Mouse (Mus musculus) left cerebral cortex, adult 2 months (tissue): Measurements from ENCODE around the gene Cadm3. TPM values are rescaled to one million over a fixed set of nuclear protein-coding genes. Genes with fewer than 3 reads are reported as not detected.

Experiments
- DNase-seq, 2 experiments: peaks; one replicate each; pipeline ENCODE4 v3.0.0; 2021 to 2022; ENCODE audit warnings: low spot score in 2 of 2, mixed read lengths in 1 of 2; ENCODE audit errors: extremely low spot score in 1 of 2
- H3K27ac ChIP-seq: fragments of 200-600 bp; 2 replicates; pipeline ENCODE4 v1.8.1; 2022
- H3K4me3 ChIP-seq: fragments of 200-600 bp; 2 replicates; pipeline ENCODE4 v1.8.1; 2022
- CTCF ChIP-seq: fragments of 200-600 bp; IDR thresholded peaks from 2 replicates; pipeline ENCODE4 v1.8.1; 2022; ENCODE audit warnings: antibody characterized with exemption, mild to moderate bottlenecking, moderate library complexity
- intact Hi-C: fragments of 180-260 bp; cut with DNase I; formaldehyde crosslinking; loops from one replicate; pipeline ENCODE4 v1.15.1; 2025
- total RNA-seq, 2 experiments: library from RNA; stranded (reverse); gene quantifications; 2 replicates each; pipeline ENCODE4 v1.2.3; 2021

Cadm3 gene
- total RNA-seq, 2 experiments from 2014 or later = 437 to 438 TPM

DNA sequence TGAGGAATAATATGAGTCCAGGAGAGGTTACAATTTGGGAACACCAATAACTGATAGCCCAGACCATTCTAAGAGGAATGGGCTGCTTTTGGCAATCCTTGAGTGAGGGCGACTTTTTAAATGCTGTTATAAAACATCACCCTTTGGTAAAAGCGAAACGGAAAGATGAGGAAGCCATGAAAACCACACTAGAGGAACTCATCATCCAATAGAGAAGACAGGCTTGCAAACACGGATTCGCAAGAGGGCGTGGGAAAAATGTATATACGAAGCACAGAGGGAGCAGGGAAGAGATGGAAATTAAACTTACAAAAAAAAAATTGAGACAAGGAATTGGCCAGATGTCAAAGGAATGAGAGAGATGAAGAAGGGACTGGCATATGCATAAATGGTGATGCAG lies 6.5 kb upstream of the Cadm3 start:
- TF ChIP-seq CTCF = no peak
- no peak for DNase-seq
- no peak overlapping the region for H3K27ac ChIP-seq
- no peak overlapping the region for H3K4me3 ChIP-seq
- intact Hi-C loops = no loop called here

DNA sequence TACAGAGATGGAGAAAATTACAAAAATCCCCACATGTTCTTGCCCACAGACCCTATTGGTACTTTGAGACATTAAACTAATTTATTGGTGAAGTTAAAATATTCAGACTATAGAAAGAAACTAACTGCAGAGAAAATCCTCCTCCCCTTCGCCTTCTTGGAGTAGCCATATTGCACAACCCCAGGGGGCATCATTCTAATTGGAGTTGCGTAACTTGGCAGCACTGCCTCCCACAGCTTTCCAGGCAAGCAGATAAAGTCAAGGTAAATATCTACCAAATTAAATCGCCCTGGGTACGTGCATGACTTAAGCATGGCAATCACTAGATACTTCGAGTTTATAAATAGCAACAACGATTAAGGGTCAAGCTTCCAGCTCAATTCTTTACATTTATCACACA lies 4.1 kb upstream of the Cadm3 start:
- Histone ChIP-seq H3K27ac (no peak overlapping the region), H3K4me3 (no peak overlapping the region)
- TF ChIP-seq CTCF = no peak
- no peak for DNase-seq
- intact Hi-C loops = no loop called here

DNA sequence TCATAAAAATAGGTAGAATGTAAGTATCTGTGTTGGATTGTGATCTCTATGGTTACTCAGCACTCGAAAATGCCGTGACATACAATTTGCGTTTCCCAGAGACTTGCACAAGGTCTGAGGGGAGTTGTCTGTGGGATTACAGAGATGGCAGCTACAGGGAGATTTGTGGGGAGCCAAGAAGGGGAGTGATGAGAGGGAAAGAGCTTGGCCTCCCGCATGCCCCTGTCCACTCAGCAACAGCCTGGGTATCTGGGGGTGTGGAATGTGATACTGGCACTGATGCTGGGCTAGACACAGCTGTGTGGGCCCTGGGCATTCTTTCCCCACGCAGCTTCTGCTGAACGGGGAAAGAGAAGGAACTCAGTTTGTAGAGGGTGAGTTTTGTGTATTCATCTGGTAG lies 3.0 kb upstream of the Cadm3 start:
- intact Hi-C loops = no loop called here
- no peak for DNase-seq

GRCm38 (mm10) chr1:173369611-173370010 lies 2.1 kb upstream of the Cadm3 start:
- H3K4me3 ChIP-seq = no peak overlapping the region
- H3K27ac ChIP-seq = no peak overlapping the region
- DNase-seq = no peak
- no peak for TF ChIP-seq CTCF
- intact Hi-C loops = loop anchor here (10.0 kb wide), 1 partner anchor 615 kb away; no protein-coding TSS in a partner anchor

More for the DNA sequence above, 3.0 kb upstream of the Cadm3 start:
- H3K4me3 ChIP-seq = no peak overlapping the region
- no peak overlapping the region for H3K27ac ChIP-seq
- no peak for TF ChIP-seq CTCF

- peak overlapping the region; percentile 59 for H3K4me3 ChIP-seq
- peak overlapping the region; percentile 93 for H3K27ac ChIP-seq
- TF ChIP-seq CTCF = no peak
- intact Hi-C loops = loop anchor here (1.0 to 10.0 kb wide), 4 partner anchors 10 to 612 kb away; no protein-coding TSS in a partner anchor
- peak; percentile 50 to 58 for DNase-seq
These were observed 667 bp downstream of the Cadm3 start for GRCm38 (mm10) chr1:173366701-173367355.

DNA sequence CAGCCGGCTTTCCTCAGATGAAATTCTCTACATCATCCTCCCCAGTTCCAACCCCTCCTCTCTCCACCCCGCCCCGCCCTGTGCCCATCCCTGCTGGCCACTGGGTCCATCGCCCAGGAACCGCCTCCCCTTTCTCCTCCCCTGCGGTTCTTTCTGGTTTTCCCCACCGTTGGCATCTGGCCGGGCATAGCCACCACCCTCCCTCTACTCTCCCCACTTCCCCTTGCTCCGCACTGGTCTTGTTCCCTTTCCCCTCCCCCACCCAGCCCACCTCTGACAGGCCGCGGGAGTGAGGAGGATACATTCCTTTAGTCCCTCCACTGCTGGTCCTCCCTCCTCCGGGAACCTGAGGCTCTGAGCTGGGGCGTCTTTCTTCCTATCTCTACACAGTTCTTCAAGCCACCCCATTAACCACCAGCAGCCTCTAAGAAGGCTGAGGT lies 1.5 kb downstream of the Cadm3 start:
- Histone ChIP-seq H3K27ac (peak overlapping the region; percentile 93), H3K4me3 (peak overlapping the region; percentile 59)
- TF ChIP-seq CTCF = no peak
- DNase-seq = peak; percentile 21 to 40
- intact Hi-C loops = loop anchor here (10.0 kb wide), 1 partner anchor 611 kb away; no protein-coding TSS in a partner anchor

DNA sequence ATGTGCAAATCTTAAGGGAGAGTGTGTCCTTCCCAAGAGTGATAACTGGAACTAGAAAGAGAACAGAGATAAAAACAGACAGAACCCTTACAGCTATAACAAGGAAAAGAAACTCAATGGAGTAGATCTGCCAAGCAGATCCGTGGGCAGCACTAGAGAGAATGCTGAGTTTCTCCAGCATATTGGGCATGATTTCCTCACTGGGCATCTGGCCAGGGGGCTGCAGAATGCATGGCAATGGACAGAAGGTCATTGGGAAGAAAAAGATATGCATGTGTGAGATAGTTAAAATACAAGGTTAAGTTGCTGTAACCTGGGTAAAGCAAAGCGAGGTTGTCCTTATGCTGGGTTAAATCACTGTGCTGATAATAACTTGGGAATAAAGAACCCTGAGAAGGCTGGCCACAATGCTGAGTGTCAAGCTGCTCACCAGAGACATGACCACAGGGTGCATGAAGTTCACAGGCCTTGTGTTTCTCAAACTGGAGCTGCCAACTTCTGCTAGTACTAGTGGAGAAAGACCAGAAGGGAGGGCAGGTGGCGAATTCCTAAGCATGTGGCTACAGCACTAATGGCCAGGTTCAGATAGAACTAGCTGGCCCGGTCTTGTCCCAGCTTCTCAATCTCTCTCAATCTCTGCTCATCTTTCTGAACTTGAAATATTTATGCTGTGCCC lies 3.2 kb downstream of the Cadm3 start:
- intact Hi-C loops = loop anchor here (10.0 kb wide), 1 partner anchor 609 kb away; no protein-coding TSS in a partner anchor
- Histone ChIP-seq H3K27ac (no peak overlapping the region), H3K4me3 (peak overlapping the region; percentile 3; the same call in 1 of the 2 replicates)
- TF ChIP-seq CTCF = no peak
- no peak for DNase-seq

- intact Hi-C loops = loop anchor here (10.0 kb wide), 1 partner anchor 609 kb away; no protein-coding TSS in a partner anchor
- DNase-seq = no peak
- no peak for TF ChIP-seq CTCF
- Histone ChIP-seq H3K4me3 (peak overlapping the region; percentile 3; the same call in 1 of the 2 replicates), H3K27ac (no peak overlapping the region)
These were observed 4.1 kb downstream of the Cadm3 start for GRCm38 (mm10) chr1:173363436-173363835.

- H3K4me3 ChIP-seq = no peak overlapping the region
- no peak overlapping the region for H3K27ac ChIP-seq
- no peak for DNase-seq
- intact Hi-C loops = loop anchor here (10.0 kb wide), 1 partner anchor 607 kb away; no protein-coding TSS in a partner anchor
- TF ChIP-seq CTCF = no peak
These were observed 5.8 kb downstream of the Cadm3 start for GRCm38 (mm10) chr1:173361651-173362050.

DNA sequence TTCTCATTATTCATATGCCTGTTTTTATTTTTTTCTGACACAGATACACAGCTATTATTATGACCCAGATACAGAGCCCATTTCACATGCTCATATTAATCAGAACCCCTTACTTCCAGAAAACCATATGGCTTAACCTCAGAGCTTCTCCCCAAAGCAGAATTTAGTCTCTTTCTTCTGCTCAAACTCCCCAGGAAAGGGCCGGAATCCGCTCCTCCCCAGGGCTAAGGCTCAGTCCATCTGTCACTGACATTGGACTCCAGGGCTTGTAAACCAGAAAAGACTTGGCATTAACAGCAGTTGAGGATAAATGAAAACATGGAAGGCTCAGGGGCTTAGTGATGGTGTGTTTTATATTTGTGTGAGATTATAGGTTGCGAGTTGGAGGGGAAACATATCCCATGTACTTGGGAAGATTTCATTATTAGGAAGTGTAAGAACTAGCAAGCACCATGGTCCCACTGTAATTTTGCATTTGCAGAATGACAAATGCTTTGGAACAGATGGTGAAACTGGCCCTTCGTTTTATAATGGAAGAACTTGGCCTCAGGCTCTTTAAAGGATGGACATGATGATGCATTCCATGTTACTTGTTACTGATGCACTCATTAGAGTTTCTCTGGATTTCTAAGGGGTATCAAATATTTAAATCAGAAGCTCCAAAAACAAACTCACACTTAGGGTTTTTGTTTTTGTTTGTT lies 7.8 kb downstream of the Cadm3 start:
- DNase-seq = no peak
- no peak for TF ChIP-seq CTCF
- intact Hi-C loops = loop anchor here (10.0 kb wide), 1 partner anchor 605 kb away; no protein-coding TSS in a partner anchor
- Histone ChIP-seq H3K4me3 (no peak overlapping the region), H3K27ac (no peak overlapping the region)

DNA sequence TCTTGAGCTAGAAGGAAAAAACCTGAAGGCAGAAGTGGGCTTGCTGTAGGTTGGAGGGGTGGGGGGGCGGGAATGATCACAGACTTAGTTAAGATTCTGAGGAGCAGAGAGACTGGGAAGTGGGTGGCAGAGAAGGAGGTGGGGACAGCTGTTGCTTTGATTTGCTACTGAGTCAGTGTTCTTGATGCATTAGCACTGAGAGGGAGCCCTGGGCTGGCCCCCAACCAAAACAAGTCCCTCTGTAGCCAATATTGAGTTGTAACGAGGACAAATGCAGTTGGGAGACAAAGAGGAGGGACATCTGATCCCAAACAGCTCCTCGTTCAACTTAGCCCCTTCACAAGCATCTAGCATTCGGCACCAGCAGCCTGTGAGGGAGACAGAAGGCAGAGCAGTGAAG lies 9.7 kb downstream of the Cadm3 start:
- TF ChIP-seq CTCF = no peak
- intact Hi-C loops = loop anchor here (1.0 kb wide), 2 partner anchors 10 to 20 kb away; partner anchors contain the start of gene Cadm3
- peak in 1 of 2 experiments; percentile 54 for DNase-seq
- H3K27ac ChIP-seq = 0 out of 2 replicates have a peak overlapping the region, but pooled peaks have one; percentile 40
- H3K4me3 ChIP-seq = no peak overlapping the region
